Mouse (Mus musculus) thymus, postnatal 25 days (tissue): ENCODE measurements at regions not wholly inside any gene's neighbourhood (a gene's known extent, or its start where the extent isn't known, plus 50 kb on each side); places are given as distances from the start of the nearest gene placed in this dataset.

ENCODE experiments used
- DNase-seq: peaks from one replicate; pipeline ENCODE4 v3.0.0; 2022

- no peak for DNase-seq
Measured at GRCm38 (mm10) chr1:143946933-143947332, 57.0 kb downstream of the Rgs2 start.

- peak; percentile 32 for DNase-seq
Measured at GRCm38 (mm10) chr1:143941465-143941864, 62.5 kb downstream of the Rgs2 start.

- no peak for DNase-seq
Measured at GRCm38 (mm10) chr1:143939511-143939910, 64.5 kb downstream of the Rgs2 start.

- DNase-seq = no peak
Measured at GRCm38 (mm10) chr1:143938569-143938968, 65.4 kb downstream of the Rgs2 start.

- no peak for DNase-seq
Measured at GRCm38 (mm10) chr1:143930798-143931197, 73.2 kb downstream of the Rgs2 start.

- no peak for DNase-seq
Measured at GRCm38 (mm10) chr1:143929567-143930165, 74.3 kb downstream of the Rgs2 start.

- DNase-seq = no peak
Measured at GRCm38 (mm10) chr1:143922499-143922898, 81.5 kb downstream of the Rgs2 start.

- no peak for DNase-seq
Measured at GRCm38 (mm10) chr1:143920256-143920655, 83.7 kb downstream of the Rgs2 start.

GRCm38 (mm10) chr1:143918949-143919348, 85.0 kb downstream of the Rgs2 start:
- peak; percentile 79 for DNase-seq

- peak; percentile 52 for DNase-seq
Measured at GRCm38 (mm10) chr1:143918146-143918774, 85.7 kb downstream of the Rgs2 start.

- peak; percentile 69 for DNase-seq
Measured at GRCm38 (mm10) chr1:143917623-143918022, 86.3 kb downstream of the Rgs2 start.

- peak; percentile 66 for DNase-seq
Measured at GRCm38 (mm10) chr1:143916587-143916986, 87.4 kb downstream of the Rgs2 start.

GRCm38 (mm10) chr1:143912586-143912985, 91.4 kb downstream of the Rgs2 start:
- DNase-seq = no peak

GRCm38 (mm10) chr1:143911230-143911629, 92.7 kb downstream of the Rgs2 start:
- DNase-seq = no peak

GRCm38 (mm10) chr1:143910530-143910929, 93.4 kb downstream of the Rgs2 start:
- no peak for DNase-seq

- DNase-seq = no peak
Measured at GRCm38 (mm10) chr1:143907312-143907711, 96.6 kb downstream of the Rgs2 start.

- DNase-seq = no peak
Measured at GRCm38 (mm10) chr1:143906881-143907280, 97.1 kb downstream of the Rgs2 start.

- no peak for DNase-seq
Measured at GRCm38 (mm10) chr1:143903985-143904384, 100.0 kb downstream of the Rgs2 start.

- DNase-seq = no peak
Measured at GRCm38 (mm10) chr1:143903234-143903633, 100.7 kb downstream of the Rgs2 start.

- no peak for DNase-seq
Measured at GRCm38 (mm10) chr1:143901127-143901920, 102.6 kb downstream of the Rgs2 start.

- DNase-seq = no peak
Measured at GRCm38 (mm10) chr1:143888510-143888909, 111.4 kb downstream of the Uchl5 start.

- DNase-seq = no peak
Measured at GRCm38 (mm10) chr1:143888065-143888464, 111.0 kb downstream of the Uchl5 start.

GRCm38 (mm10) chr1:143886014-143886413, 108.9 kb downstream of the Uchl5 start:
- no peak for DNase-seq

- DNase-seq = no peak
Measured at GRCm38 (mm10) chr1:143881192-143881591, 104.1 kb downstream of the Uchl5 start.
